Mouse (Mus musculus): ENCODE measurements around the gene Med16. TPM values are rescaled to one million over a fixed set of nuclear protein-coding genes. Genes with fewer than 3 reads are reported as not detected.

Gene Med16
- total and polyA plus RNA-seq, 2 experiments from 2014 or later = 55.3 to 79.6 TPM

DNA sequence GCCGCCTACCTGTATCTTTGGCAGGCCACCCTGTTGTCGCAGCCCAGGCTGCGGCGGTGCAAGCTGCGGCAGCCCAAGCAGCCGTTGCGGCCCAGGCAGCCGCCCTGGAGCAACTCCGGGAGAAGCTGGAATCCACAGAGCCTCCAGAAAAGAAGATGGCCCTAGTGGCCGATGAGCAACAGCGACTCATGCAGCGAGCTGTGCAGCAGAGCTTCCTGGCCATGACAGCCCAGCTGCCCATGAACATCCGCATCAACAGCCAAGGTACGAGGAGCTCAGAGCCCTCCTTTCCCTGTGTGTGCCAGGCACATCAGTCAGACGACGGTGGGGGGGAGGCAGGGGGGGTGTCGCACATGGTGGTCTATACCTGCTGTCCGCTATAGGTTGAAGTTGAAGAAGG lies 41.9 kb upstream of the Med16 start:
- Histone ChIP-seq H3K4me2 (ENCODE audit: low read depth, low read length, poor library complexity, severe bottlenecking) (no peak overlapping the region), H3K4me3 (ENCODE audit: low read depth, low read length) (no peak overlapping the region), H3K27me3 (ENCODE audit: insufficient read depth, low read length) (no peaks in the 10 kb centered on the region), H3K9ac (replicated peaks; ENCODE audit: low read length, poor library complexity, severe bottlenecking) (no peak overlapping the region), H3K4me1 (ENCODE audit: insufficient read depth, low read length) (no peaks in the 10 kb centered on the region), H3K36me3 (ENCODE audit: insufficient read depth, low read length) (peaks cover 28% of the 10 kb centered on the region), H3K9me3 (ENCODE audit: low read length) (no peaks in the 10 kb centered on the region), H3K27ac (ENCODE audit: low read depth, low read length) (no peak overlapping the region)
- no peak for TF ChIP-seq CTCF (IDR thresholded peaks at IDR 0.05)
- WGBS = 86% methylated on average over 18 of the region's 18 CpGs
- DNase-seq (ENCODE audit: low spot score) = no peak
- no peak for ATAC-seq (ENCODE audit: low FRiP score)

- Histone ChIP-seq H3K36me3 (ENCODE audit: insufficient read depth, low read length) (peaks cover 28% of the 10 kb centered on the region), H3K4me3 (ENCODE audit: low read depth, low read length) (no peak overlapping the region), H3K27ac (ENCODE audit: low read depth, low read length) (no peak overlapping the region), H3K9ac (replicated peaks; ENCODE audit: low read length, poor library complexity, severe bottlenecking) (no peak overlapping the region), H3K9me3 (ENCODE audit: low read length) (no peaks in the 10 kb centered on the region), H3K4me1 (ENCODE audit: insufficient read depth, low read length) (no peaks in the 10 kb centered on the region), H3K27me3 (ENCODE audit: insufficient read depth, low read length) (no peaks in the 10 kb centered on the region), H3K4me2 (ENCODE audit: low read depth, low read length, poor library complexity, severe bottlenecking) (no peak overlapping the region)
- DNase-seq (ENCODE audit: low spot score) (no peak), ATAC-seq (ENCODE audit: low FRiP score) (no peak)
- WGBS = 91% methylated on average over 4 of the region's 4 CpGs
- TF ChIP-seq CTCF (IDR thresholded peaks at IDR 0.05) = no peak
Observed at GRCm38 (mm10) chr10:79949873-79950272, 41.1 kb upstream of the Med16 start.

- WGBS = 87% methylated on average over 6 of the region's 6 CpGs
- H3K9ac ChIP-seq (replicated peaks; ENCODE audit: low read length, poor library complexity, severe bottlenecking) = no peak overlapping the region
Observed at GRCm38 (mm10) chr10:79947502-79947901, 38.8 kb upstream of the Med16 start.

GRCm38 (mm10) chr10:79946752-79947322 lies 38.1 kb upstream of the Med16 start:
- Histone ChIP-seq H3K4me1 (ENCODE audit: insufficient read depth, low read length) (no peaks in the 10 kb centered on the region), H3K4me3 (ENCODE audit: low read depth, low read length) (no peak overlapping the region), H3K27me3 (ENCODE audit: insufficient read depth, low read length) (no peaks in the 10 kb centered on the region), H3K27ac (ENCODE audit: low read depth, low read length) (no peak overlapping the region), H3K36me3 (ENCODE audit: insufficient read depth, low read length) (peaks cover 23% of the 10 kb centered on the region), H3K9ac (replicated peaks; ENCODE audit: low read length, poor library complexity, severe bottlenecking) (no peak overlapping the region), H3K4me2 (ENCODE audit: low read depth, low read length, poor library complexity, severe bottlenecking) (no peak overlapping the region), H3K9me3 (ENCODE audit: low read length) (no peaks in the 10 kb centered on the region)
- DNase-seq (ENCODE audit: low spot score) (no peak), ATAC-seq (ENCODE audit: low FRiP score) (no peak)
- TF ChIP-seq CTCF (IDR thresholded peaks at IDR 0.05) = no peak
- WGBS = 40% methylated on average over 6 of the region's 7 CpGs

More at GRCm38 (mm10) chr10:79947502-79947901, 38.8 kb upstream of the Med16 start:
- TF ChIP-seq CTCF (IDR thresholded peaks at IDR 0.05) = no peak
- peaks cover 23% of the 10 kb centered on the region for H3K36me3 ChIP-seq (ENCODE audit: insufficient read depth, low read length)
- H3K27me3 ChIP-seq (ENCODE audit: insufficient read depth, low read length) = no peaks in the 10 kb centered on the region
- H3K9me3 ChIP-seq (ENCODE audit: low read length) = no peaks in the 10 kb centered on the region
- H3K4me2 ChIP-seq (ENCODE audit: low read depth, low read length, poor library complexity, severe bottlenecking) = no peak overlapping the region
- no peak overlapping the region for H3K27ac ChIP-seq (ENCODE audit: low read depth, low read length)
- H3K4me3 ChIP-seq (ENCODE audit: low read depth, low read length) = no peak overlapping the region
- DNase-seq (ENCODE audit: low spot score) = no peak
- no peaks in the 10 kb centered on the region for H3K4me1 ChIP-seq (ENCODE audit: insufficient read depth, low read length)
- no peak for ATAC-seq (ENCODE audit: low FRiP score)

- TF ChIP-seq CTCF (IDR thresholded peaks at IDR 0.05) = no peak
- ATAC-seq (ENCODE audit: low FRiP score) (no peak), DNase-seq (ENCODE audit: low spot score) (no peak)
- WGBS = 33% methylated on average over 16 of the region's 16 CpGs
- H3K27ac ChIP-seq (ENCODE audit: low read depth, low read length) = no peak overlapping the region; the same call in 1 of the 2 replicates
- H3K9ac ChIP-seq (replicated peaks; ENCODE audit: low read length, poor library complexity, severe bottlenecking) = 0 out of 2 replicates have a peak overlapping the region, but pooled peaks have one; percentile 24
- no peaks in the 10 kb centered on the region for H3K9me3 ChIP-seq (ENCODE audit: low read length)
- no peaks in the 10 kb centered on the region for H3K27me3 ChIP-seq (ENCODE audit: insufficient read depth, low read length)
- H3K4me2 ChIP-seq (ENCODE audit: low read depth, low read length, poor library complexity, severe bottlenecking) = no peak overlapping the region
- H3K4me3 ChIP-seq (ENCODE audit: low read depth, low read length) = no peak overlapping the region
- H3K36me3 ChIP-seq (ENCODE audit: insufficient read depth, low read length) = peaks cover 12% of the 10 kb centered on the region
- no peaks in the 10 kb centered on the region for H3K4me1 ChIP-seq (ENCODE audit: insufficient read depth, low read length)
Observed at GRCm38 (mm10) chr10:79945507-79946234, 36.9 kb upstream of the Med16 start.

DNA sequence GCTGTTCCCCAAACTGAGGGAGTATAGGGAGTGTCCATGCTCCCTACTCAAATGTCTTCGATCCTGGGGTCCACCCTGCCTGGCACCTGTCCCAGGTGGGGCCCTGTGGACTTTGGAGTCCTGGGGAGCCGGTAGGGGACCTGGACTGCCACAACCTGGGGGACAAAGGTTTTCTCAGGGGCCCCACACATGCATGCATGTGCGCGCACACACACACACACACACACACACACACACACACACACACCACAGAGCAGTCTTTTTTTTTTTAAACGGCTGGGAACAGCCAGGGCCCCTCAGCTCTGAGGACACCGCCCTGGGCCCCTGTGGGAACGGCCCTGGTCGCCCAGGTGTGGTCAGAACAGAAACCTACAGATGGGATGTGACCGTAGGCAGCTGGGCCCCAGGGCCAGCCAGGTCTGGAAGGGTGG lies 34.8 kb upstream of the Med16 start:
- DNase-seq (ENCODE audit: low spot score) (no peak), ATAC-seq (ENCODE audit: low FRiP score) (no peak)
- Histone ChIP-seq H3K4me2 (ENCODE audit: low read depth, low read length, poor library complexity, severe bottlenecking) (no peak overlapping the region), H3K4me3 (ENCODE audit: low read depth, low read length) (no peak overlapping the region), H3K4me1 (ENCODE audit: insufficient read depth, low read length) (no peaks in the 10 kb centered on the region), H3K36me3 (ENCODE audit: insufficient read depth, low read length) (peaks cover 4% of the 10 kb centered on the region; the same call in 1 of the 2 replicates), H3K9ac (replicated peaks; ENCODE audit: low read length, poor library complexity, severe bottlenecking) (no peak overlapping the region), H3K9me3 (ENCODE audit: low read length) (no peaks in the 10 kb centered on the region), H3K27me3 (ENCODE audit: insufficient read depth, low read length) (no peaks in the 10 kb centered on the region), H3K27ac (ENCODE audit: low read depth, low read length) (no peak overlapping the region)
- no peak for TF ChIP-seq CTCF (IDR thresholded peaks at IDR 0.05)
- WGBS = 77% methylated on average over 9 of the region's 9 CpGs
